30 mouse cellular contexts compared by ENCODE assay signal in genomic region chr19:56448784-56449183, GRCm38 (mm10). TPM values are rescaled to one million over a fixed set of nuclear protein-coding genes. Genes with fewer than 3 reads are reported as not detected.
"Had no signal": no experiment of that assay in that cellular context is flagged by ENCODE, and none has a peak within 500 bp of the region (broad histone marks: within the 10 kb centered on the region; RNA-seq: fewer than 3 reads in every experiment).

No protein-coding gene starts in this region.

- H3K9me3 ChIP-seq: heart, embryonic 10.5 days; heart, embryonic 12.5 days; hindbrain, embryonic 10.5 days; hindbrain, embryonic 12.5 days; kidney, embryonic 15.5 days; limb, embryonic 13.5 days; limb, embryonic 15.5 days; liver, embryonic 12.5 days had no signal

- H3K4me2 ChIP-seq: heart, embryonic 12.5 days; hindbrain, embryonic 12.5 days; hindbrain, embryonic 14.5 days; kidney, embryonic 15.5 days; limb, embryonic 13.5 days; limb, embryonic 15.5 days; liver, embryonic 12.5 days had no signal

- H3K27ac ChIP-seq: gastrocnemius, adult 2 months; heart, embryonic 10.5 days; hindbrain, embryonic 10.5 days; hindbrain, embryonic 12.5 days; hindbrain, embryonic 14.5 days; hindbrain, postnatal 0 days; kidney, embryonic 15.5 days; kidney, postnatal 0 days; limb, embryonic 13.5 days; limb, embryonic 15.5 days; liver, embryonic 12.5 days; liver, embryonic 14.5 days had no signal

- ATAC-seq: hindbrain, postnatal 0 days; intestine, embryonic 16.5 days; liver, embryonic 12.5 days had no signal

- H3K9ac ChIP-seq: heart, embryonic 12.5 days; hindbrain, embryonic 12.5 days; hindbrain, embryonic 14.5 days; kidney, embryonic 15.5 days; limb, embryonic 13.5 days; limb, embryonic 15.5 days; liver, embryonic 12.5 days; liver, embryonic 14.5 days had no signal

- H3K36me3 ChIP-seq: heart, embryonic 10.5 days; heart, embryonic 12.5 days; hindbrain, embryonic 10.5 days; hindbrain, embryonic 12.5 days; kidney, embryonic 15.5 days; limb, embryonic 13.5 days; limb, embryonic 15.5 days; liver, embryonic 12.5 days had no signal

- DNase-seq: gastrocnemius, adult 2 months; gastrocnemius, postnatal 10 days; gastrocnemius, postnatal 25 days; heart, adult 18-20 months; heart, postnatal 10 days; heart, postnatal 4 days; kidney, adult 11 months; kidney, adult 2 months; kidney, adult 9 months; kidney, postnatal 14 days; kidney, postnatal 36 days; layer of hippocampus, postnatal 36 days; left cerebral cortex, postnatal 4 days had no signal

- H3K27me3 ChIP-seq: heart, embryonic 12.5 days; hindbrain, embryonic 12.5 days; kidney, embryonic 15.5 days; limb, embryonic 13.5 days; limb, embryonic 15.5 days had no signal

- H3K4me3 ChIP-seq: gastrocnemius, adult 2 months; heart, embryonic 10.5 days; heart, embryonic 12.5 days; hindbrain, embryonic 10.5 days; hindbrain, embryonic 12.5 days; kidney, embryonic 15.5 days; limb, embryonic 13.5 days; limb, embryonic 15.5 days; liver, embryonic 12.5 days had no signal

- H3K4me1 ChIP-seq: heart, embryonic 12.5 days; hindbrain, embryonic 12.5 days; limb, embryonic 15.5 days; liver, embryonic 12.5 days had no signal

RNA-seq across cellular contexts. Expression of gene Plekhs1, which starts 12.7 kb away (rescaled TPM):
- total RNA-seq: gastrocnemius, postnatal 25 days; granulocyte monocyte progenitor cell, adult 5-6 weeks; heart, adult 18-20 months; hindbrain, postnatal 0 days; liver, adult 2 months had no signal
- polyA plus RNA-seq: heart, embryonic 10.5 days; heart, embryonic 12.5 days; heart, embryonic 14.5 days; limb, embryonic 11.5 days; limb, embryonic 15.5 days; liver, embryonic 12.5 days had no signal
